Mouse (Mus musculus): ENCODE results near the gene Ift57.

GRCm38 (mm10) chr16:49806920-49807319 lies 107.9 kb downstream of the Ift57 start:
- TF ChIP-seq HCFC1 (IDR thresholded peaks at IDR 0.05; ENCODE audit: borderline replicate concordance, insufficient read depth, low read length) (no peak), ZNF384 (IDR thresholded peaks at IDR 0.05; ENCODE audit: low read depth, low read length) (no peak), ZC3H11A (IDR thresholded peaks at IDR 0.05; ENCODE audit: borderline replicate concordance, low read depth, low read length) (no peak), MAFK (IDR thresholded peaks at IDR 0.05; ENCODE audit: insufficient read depth, low read depth, low read length) (no peak)
